Mouse (Mus musculus) hematopoietic multipotent progenitor cell, adult 10-12 weeks (in vitro differentiated cells): ENCODE data around the gene Gm32687. TPM values are rescaled to one million over a fixed set of nuclear protein-coding genes. Genes with fewer than 3 reads are reported as not detected.

Experiments
- polyA plus RNA-seq: library from polyadenylated mRNA; stranded (reverse); fragments of >175 nt; gene quantifications from 2 replicates; pipeline ENCODE4 v1.2.3, GENCODE M21; 2012; ENCODE audit warnings: low replicate concordance

Gene Gm32687
- not detected in 2 replicates for polyA plus RNA-seq

DNA sequence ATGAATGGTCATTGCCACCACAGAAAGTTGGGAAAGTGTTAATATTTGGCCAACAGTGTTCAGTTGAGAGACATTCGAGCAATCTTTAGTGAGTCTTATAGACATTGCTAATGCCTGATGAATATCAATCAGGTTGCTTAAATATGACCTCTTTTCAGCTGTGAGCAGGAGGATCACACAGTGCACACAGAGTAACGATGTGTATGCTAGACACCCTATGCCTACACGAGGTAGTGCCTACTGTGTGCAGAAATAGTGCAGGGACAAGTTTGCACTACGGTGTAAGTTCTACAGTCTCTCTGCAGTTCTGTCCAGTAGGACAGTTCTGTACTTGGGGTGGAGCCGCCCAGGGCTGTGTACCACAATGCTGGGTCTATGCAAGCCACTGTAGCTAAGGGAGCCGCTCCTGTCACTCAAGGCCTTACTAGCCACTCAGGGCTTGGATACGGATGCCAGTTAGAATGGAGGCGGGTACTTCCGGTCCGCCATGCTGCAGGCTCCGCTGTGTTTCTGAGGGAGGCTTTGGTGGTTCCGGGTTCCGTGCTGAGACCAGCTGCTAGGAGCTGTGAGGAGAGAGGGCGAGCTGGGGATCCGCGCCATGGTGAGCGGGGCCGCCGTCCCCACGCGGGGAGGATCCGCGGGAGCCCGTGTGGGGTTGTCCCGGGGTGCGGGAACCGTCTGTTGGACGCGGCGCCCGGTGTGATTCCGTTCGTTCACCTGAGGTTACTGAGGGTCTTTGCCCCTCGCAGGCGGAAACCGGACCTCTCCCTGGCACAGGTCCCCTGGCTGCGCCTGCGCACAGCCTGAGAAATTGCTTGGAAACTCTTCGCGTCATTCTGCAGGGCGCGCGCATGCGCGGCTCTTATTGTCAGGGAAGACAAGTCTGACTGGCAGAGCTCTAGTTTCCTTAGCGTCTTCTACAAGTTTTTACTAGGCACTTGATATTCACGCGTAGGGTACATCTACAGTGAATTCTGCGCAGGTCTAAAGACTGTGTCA lies at the start of gene Gm32687:
Gene Gm32687 (plus strand): TSS at position 526 of the 999 bp plus-strand sequence.

DNA sequence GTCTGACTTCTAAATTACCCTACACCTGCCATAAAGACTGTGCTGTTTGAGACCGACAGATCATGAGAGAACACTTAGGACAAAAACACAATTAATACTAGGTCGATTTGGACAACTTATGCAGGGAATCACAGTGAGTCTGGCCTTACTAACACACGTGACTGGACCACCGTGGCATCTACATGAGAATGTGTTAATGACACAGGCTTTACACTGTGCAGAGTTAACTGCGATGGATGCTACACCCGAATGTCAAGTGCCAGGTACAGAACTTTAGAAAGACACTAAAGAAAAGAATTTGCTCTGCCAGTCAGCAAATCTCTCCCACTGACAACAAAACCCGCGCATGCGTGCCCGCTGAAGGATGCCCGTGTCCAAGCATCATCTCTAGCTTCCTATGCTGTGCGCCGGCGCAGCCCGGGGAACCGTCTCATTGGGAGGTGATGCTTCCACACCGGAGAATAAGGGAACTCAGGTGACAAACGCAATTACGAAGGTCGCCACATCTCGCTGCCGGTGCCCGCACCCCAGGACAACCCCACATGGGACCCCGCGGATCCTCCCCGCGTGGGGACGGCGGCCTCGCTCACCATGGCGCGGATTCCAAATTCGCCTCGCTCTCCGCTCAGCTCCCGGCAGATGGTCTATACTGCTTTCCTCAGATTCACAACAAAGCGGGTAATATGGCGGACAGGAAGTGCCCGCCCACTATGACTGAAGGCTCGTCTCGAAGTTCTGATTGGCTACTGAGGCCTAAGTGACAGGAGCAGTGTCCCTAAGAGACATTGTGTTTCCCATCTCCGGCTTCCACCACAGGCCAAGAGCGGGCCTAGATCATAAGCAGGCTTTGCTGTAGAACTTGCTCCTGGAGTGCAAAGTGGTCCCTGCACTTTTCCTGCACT lies 66.4 kb downstream of the Gm32687 start, which contains the start of gene Zfp781:
Gene Zfp781 (minus strand): TSS at position 639 of the 902 bp plus-strand sequence.

Other genes with a start within 250 kb of the Gm32687 start
- 67.6 and 143 TPM in 2 replicates for gene Sirt6, start 236.1 kb upstream of the Gm32687 start, polyA plus RNA-seq
- 3.8 and 6.2 TPM in 2 replicates for gene Ankrd24, start 235.4 kb upstream of the Gm32687 start, polyA plus RNA-seq
- 0.52 TPM in 1 of 2 replicates, not detected in the other for gene Gm10778, start 214.9 kb upstream of the Gm32687 start, polyA plus RNA-seq
- 0.09 and 0.93 TPM in 2 replicates for gene Zfp433, start 159.1 kb upstream of the Gm32687 start, polyA plus RNA-seq
- 0.15 and 0.48 TPM in 2 replicates for gene Gm3055, start 92.8 kb upstream of the Gm32687 start, polyA plus RNA-seq
- 0.07 TPM in 1 of 2 replicates, not detected in the other for gene Gm4767, start 51.7 kb upstream of the Gm32687 start, polyA plus RNA-seq
- 0.26 TPM in 1 of 2 replicates, not detected in the other for gene Zfp781, start 66.5 kb downstream of the Gm32687 start, polyA plus RNA-seq
- 0.80 and 0.93 TPM in 2 replicates for gene Zfp873, start 184.2 kb downstream of the Gm32687 start, polyA plus RNA-seq
- 0.12 TPM in 1 of 2 replicates, not detected in the other for gene BC024063, start 219.4 kb downstream of the Gm32687 start, polyA plus RNA-seq